Mouse (Mus musculus): ENCODE data around the gene C1rl. TPM values are rescaled to one million over a fixed set of nuclear protein-coding genes. Genes with fewer than 3 reads are reported as not detected.

C1rl gene
- polyA plus RNA-seq, 1 experiment from 2014 or later: 0.78 TPM

DNA sequence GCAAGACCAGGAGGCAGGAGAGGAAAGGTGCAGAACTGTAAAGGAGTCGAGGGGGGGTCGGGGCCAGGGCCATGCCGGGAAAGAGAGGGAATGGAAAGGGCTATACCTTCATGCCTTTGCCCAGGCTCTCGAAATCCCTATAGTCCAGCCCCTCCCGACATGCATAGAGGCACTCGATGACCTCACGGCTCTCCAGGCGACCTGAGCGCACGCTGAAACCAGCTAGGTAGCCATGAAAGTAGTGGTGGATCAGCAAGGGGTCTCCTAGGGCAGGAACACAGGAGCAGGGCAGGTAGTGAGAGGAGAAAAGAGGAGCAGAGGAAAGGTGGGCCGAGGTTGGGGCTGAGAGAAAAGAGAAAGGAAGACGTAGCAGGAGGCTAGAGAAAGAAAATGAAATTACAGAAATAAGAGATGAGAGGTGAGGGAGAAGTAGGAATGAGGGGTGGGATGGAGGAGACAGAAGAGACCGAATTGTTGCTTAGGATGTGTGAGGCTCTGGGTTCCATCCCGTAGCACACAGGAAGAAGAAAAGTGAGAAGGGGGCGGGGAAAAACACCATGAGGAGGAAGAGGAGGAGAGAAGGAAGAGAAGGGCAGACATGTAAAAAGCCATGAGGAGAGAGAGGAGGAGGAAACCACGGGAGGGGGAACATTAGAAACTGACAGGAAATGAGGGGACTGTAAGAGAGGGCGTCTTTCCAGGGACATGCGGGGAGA, 43.1 kb upstream of the C1rl start:
- Histone ChIP-seq H3K36me3 (ENCODE audit: insufficient read depth) (no peaks in the 10 kb centered on the region), H3K9ac (no peak overlapping the region), H3K27ac (ENCODE audit: low read depth) (no peak overlapping the region), H3K4me2 (no peak overlapping the region), H3K4me1 (ENCODE audit: insufficient read depth) (no peaks in the 10 kb centered on the region), H3K4me3 (ENCODE audit: low read depth, low read length) (no peak overlapping the region), H3K9me3 (ENCODE audit: low read depth, low read length) (no peaks in the 10 kb centered on the region), H3K27me3 (ENCODE audit: insufficient read depth, low read length) (no peaks in the 10 kb centered on the region)
- 75% methylated on average over 18 of the region's 18 CpGs for WGBS
- ATAC-seq (ENCODE audit: insufficient read depth): no peak
- no peak for DNase-seq
- no peak for TF ChIP-seq CTCF (IDR thresholded peaks at IDR 0.05; ENCODE audit: low read depth)

- no peaks in the 10 kb centered on the region for H3K27me3 ChIP-seq (ENCODE audit: insufficient read depth, low read length)
- WGBS: 46% methylated on average over 3 of the region's 3 CpGs
- H3K4me1 ChIP-seq (ENCODE audit: insufficient read depth): no peaks in the 10 kb centered on the region
- no peak overlapping the region for H3K4me2 ChIP-seq
- DNase-seq (no peak), ATAC-seq (ENCODE audit: insufficient read depth) (peak; percentile 33; the same call in 1 of the 2 replicates)
- H3K9ac ChIP-seq: no peak overlapping the region
- no peak overlapping the region for H3K4me3 ChIP-seq (ENCODE audit: low read depth, low read length)
- H3K9me3 ChIP-seq (ENCODE audit: low read depth, low read length): no peaks in the 10 kb centered on the region
- no peak for TF ChIP-seq CTCF (IDR thresholded peaks at IDR 0.05; ENCODE audit: low read depth)
- H3K36me3 ChIP-seq (ENCODE audit: insufficient read depth): no peaks in the 10 kb centered on the region
- no peak overlapping the region for H3K27ac ChIP-seq (ENCODE audit: low read depth)
These were observed 40.9 kb upstream of the C1rl start for GRCm38 (mm10) chr6:124451995-124452394.

DNA sequence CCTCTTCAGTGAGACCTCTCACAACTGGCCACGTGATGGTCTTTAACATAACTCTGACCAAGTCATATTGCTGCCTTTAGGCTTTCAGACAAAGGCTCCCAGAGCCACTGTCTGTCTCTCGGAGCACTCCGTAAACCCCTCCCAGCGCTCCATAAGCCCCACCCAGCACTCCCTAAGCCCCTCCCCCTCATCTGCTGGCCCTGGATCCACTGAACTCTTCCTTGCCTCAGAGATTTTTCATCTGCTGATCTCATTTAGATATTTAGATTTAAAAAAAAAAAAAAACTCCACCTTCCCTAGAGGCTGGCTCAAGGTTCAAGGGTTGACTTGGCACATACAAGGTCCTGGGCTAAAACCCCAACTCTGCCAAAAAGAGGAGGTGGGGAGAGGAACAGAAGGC, 39.2 kb upstream of the C1rl start:
- no peaks in the 10 kb centered on the region for H3K27me3 ChIP-seq (ENCODE audit: insufficient read depth, low read length)
- no peaks in the 10 kb centered on the region for H3K4me1 ChIP-seq (ENCODE audit: insufficient read depth)
- no peak overlapping the region for H3K9ac ChIP-seq
- no peak overlapping the region for H3K27ac ChIP-seq (ENCODE audit: low read depth)
- H3K36me3 ChIP-seq (ENCODE audit: insufficient read depth): no peaks in the 10 kb centered on the region
- no peak for ATAC-seq (ENCODE audit: insufficient read depth)
- 36% methylated on average over 4 of the region's 4 CpGs for WGBS
- no peaks in the 10 kb centered on the region for H3K9me3 ChIP-seq (ENCODE audit: low read depth, low read length)
- H3K4me3 ChIP-seq (ENCODE audit: low read depth, low read length): no peak overlapping the region
- DNase-seq: peak; percentile 7
- TF ChIP-seq CTCF (IDR thresholded peaks at IDR 0.05; ENCODE audit: low read depth): no peak
- no peak overlapping the region for H3K4me2 ChIP-seq

- Histone ChIP-seq H3K4me1 (ENCODE audit: insufficient read depth) (no peaks in the 10 kb centered on the region), H3K27ac (ENCODE audit: low read depth) (no peak overlapping the region), H3K4me3 (ENCODE audit: low read depth, low read length) (no peak overlapping the region), H3K36me3 (ENCODE audit: insufficient read depth) (no peaks in the 10 kb centered on the region), H3K9ac (no peak overlapping the region), H3K9me3 (ENCODE audit: low read depth, low read length) (no peaks in the 10 kb centered on the region), H3K27me3 (ENCODE audit: insufficient read depth, low read length) (no peaks in the 10 kb centered on the region), H3K4me2 (no peak overlapping the region)
- WGBS: 90% methylated on average over 5 of the region's 5 CpGs
- TF ChIP-seq CTCF (IDR thresholded peaks at IDR 0.05; ENCODE audit: low read depth): no peak
- DNase-seq: no peak
- no peak for ATAC-seq (ENCODE audit: insufficient read depth)
These were observed 36.7 kb upstream of the C1rl start for GRCm38 (mm10) chr6:124456243-124456642.

DNA sequence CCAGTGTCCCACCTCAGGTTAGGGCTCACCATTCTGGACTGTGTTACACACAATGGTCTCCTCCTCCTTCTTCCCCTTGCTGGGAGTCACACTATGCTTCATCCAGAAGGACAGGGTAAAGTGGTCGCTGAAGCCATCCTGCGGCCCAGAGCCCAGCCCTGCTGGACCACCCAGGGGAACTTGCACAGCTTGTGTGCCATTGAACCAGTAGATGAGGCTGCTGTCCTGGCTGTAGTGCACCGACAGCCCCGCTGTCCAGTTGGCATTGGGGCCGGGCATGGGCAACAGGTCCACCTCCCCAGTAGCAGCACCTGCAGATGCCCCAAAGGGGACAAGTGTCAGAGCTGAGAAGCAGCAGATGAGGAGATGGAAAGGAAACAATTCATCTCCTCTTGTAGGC, 35.1 kb upstream of the C1rl start:
- Histone ChIP-seq H3K27ac (ENCODE audit: low read depth) (no peak overlapping the region), H3K9me3 (ENCODE audit: low read depth, low read length) (no peaks in the 10 kb centered on the region), H3K4me1 (ENCODE audit: insufficient read depth) (no peaks in the 10 kb centered on the region), H3K4me2 (no peak overlapping the region), H3K36me3 (ENCODE audit: insufficient read depth) (no peaks in the 10 kb centered on the region), H3K27me3 (ENCODE audit: insufficient read depth, low read length) (no peaks in the 10 kb centered on the region), H3K9ac (no peak overlapping the region), H3K4me3 (ENCODE audit: low read depth, low read length) (no peak overlapping the region)
- 88% methylated on average over 5 of the region's 5 CpGs for whole genome bisulfite sequencing
- TF ChIP-seq CTCF (IDR thresholded peaks at IDR 0.05; ENCODE audit: low read depth): no peak
- no peak for ATAC-seq (ENCODE audit: insufficient read depth)
- DNase-seq: no peak

- Histone ChIP-seq H3K9ac (no peak overlapping the region), H3K36me3 (ENCODE audit: insufficient read depth) (no peaks in the 10 kb centered on the region), H3K4me1 (ENCODE audit: insufficient read depth) (no peaks in the 10 kb centered on the region), H3K4me2 (no peak overlapping the region), H3K4me3 (ENCODE audit: low read depth, low read length) (no peak overlapping the region), H3K27ac (ENCODE audit: low read depth) (no peak overlapping the region), H3K9me3 (ENCODE audit: low read depth, low read length) (no peaks in the 10 kb centered on the region), H3K27me3 (ENCODE audit: insufficient read depth, low read length) (no peaks in the 10 kb centered on the region)
- no peak for TF ChIP-seq CTCF (IDR thresholded peaks at IDR 0.05; ENCODE audit: low read depth)
- WGBS: 82% methylated on average over 11 of the region's 11 CpGs
- ATAC-seq (ENCODE audit: insufficient read depth): no peak
- no peak for DNase-seq
These were observed 34.4 kb upstream of the C1rl start for GRCm38 (mm10) chr6:124458505-124458904.

DNA sequence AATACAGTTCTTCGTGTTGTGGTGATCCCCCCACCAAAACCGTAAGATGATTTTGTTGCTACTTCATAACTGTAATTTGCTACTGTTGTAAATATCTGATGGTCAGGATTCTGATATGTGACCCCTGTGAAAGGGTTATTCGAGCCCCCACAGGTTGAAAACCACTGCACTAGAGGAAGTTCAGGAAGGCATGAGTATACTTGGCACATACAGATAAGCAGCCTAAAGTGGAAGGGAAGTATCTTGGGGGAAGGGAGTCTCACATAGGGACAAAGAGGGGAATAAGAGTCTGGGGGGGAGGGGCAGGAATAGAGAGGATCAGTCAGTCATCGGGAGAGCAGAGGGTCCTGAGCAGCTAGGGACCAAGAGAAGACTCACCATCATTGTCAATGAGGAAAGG, 33.5 kb upstream of the C1rl start:
- H3K27me3 ChIP-seq (ENCODE audit: insufficient read depth, low read length): no peaks in the 10 kb centered on the region
- 70% methylated on average over 4 of the region's 4 CpGs for WGBS
- ATAC-seq (ENCODE audit: insufficient read depth): no peak

More for the DNA sequence above, 33.5 kb upstream of the C1rl start:
- Histone ChIP-seq H3K27ac (ENCODE audit: low read depth) (no peak overlapping the region), H3K4me2 (no peak overlapping the region), H3K4me3 (ENCODE audit: low read depth, low read length) (no peak overlapping the region), H3K36me3 (ENCODE audit: insufficient read depth) (no peaks in the 10 kb centered on the region), H3K9ac (no peak overlapping the region), H3K9me3 (ENCODE audit: low read depth, low read length) (no peaks in the 10 kb centered on the region), H3K4me1 (ENCODE audit: insufficient read depth) (no peaks in the 10 kb centered on the region)
- no peak for DNase-seq
- TF ChIP-seq CTCF (IDR thresholded peaks at IDR 0.05; ENCODE audit: low read depth): no peak
